Mouse (Mus musculus) hematopoietic stem cell, adult 5-6 weeks (primary cell): ENCODE results near the gene Noct. TPM values are rescaled to one million over a fixed set of nuclear protein-coding genes. Genes with fewer than 3 reads are reported as not detected.

Experiments used
- ATAC-seq, 2 experiments: fragments of 125-278 bp in 1 of 2; replicated peaks in 1 of 2; 2 replicates each; pipeline ENCODE4 v1.8.0; 2016 to 2017; ENCODE audit warnings: inconsistent platforms in 2 of 2, mild to moderate bottlenecking in 2 of 2, moderate number of reproducible peaks in 2 of 2, low read depth in 1 of 2, moderate TSS enrichment in 1 of 2; ENCODE audit not compliant: low FRiP score in 2 of 2, poor library complexity in 2 of 2, severe bottlenecking in 2 of 2, insufficient read depth in 1 of 2, low TSS enrichment in 1 of 2
- total RNA-seq: library from RNA; stranded (forward); fragments of 172-1452, 232-1000 nt; gene quantifications from 2 replicates; pipeline ENCODE4 v1.2.3, GENCODE M21; 2017

Gene Noct
- total RNA-seq, 1 experiment from 2014 or later = 3.9 TPM

DNA sequence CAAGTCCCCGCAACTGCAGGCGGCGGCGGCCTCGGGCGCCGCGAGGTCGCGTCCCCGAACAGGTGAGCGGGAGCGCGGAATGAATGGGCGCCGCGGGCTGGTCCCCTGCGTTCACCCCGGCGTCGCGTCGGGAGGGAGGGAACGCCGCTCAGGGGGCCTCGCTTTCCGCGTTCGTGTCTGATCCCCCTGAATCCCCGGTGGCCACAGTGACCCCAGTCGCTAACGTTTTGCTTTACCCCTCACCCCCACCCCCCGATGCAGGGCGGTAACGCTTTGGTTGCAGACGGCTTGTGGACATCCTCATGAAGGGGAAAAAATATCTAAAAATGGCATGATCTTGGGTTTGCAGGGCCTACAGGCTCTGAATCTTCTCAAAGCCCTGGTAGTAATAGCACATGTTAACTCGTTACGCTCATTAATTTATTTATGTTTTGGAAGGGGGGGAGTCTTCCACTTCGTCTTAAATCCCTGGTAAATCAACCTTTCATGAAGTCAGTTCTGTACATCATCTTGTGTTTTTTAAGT lies 1.0 kb downstream of the Noct start:
- ATAC-seq = no peak

DNA sequence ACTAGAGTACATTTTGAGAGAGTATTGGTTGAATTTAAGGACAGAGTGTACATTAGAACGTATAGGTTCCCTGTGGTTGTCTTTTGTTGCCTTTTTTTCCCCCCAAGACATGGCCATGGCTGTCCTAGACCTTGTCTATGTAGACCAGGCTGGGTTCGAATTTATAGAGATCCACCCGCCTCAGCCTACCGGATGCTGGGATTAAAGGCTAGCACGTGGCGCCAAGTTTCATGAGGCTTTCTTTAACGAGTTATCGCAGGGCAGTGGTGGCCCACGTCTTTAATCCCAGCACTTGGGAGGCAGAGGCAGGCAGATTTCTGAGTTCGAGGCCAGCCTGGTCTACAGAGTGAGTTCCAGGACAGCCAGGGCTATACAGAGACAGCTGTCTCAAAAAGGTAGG lies 1.7 kb downstream of the Noct start:
- no peak for ATAC-seq

DNA sequence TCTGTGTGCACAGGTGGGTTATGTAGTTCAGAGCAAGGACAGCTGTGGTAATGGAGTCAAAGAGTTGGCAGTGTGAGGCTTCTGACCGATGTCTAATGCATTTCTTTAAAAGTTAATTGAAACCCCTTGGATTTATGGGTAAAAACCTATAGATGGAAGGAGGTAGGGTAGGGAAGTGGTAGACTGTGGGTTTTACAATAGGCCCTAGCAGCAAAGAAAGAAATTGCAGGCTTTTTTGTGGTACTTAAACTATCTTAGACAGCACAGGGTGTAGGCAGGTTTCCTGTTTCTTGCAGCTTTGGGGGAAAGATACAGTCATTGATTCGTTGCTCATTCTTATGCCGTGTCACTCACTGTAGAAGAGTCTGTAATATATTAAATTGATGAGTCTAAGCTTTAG lies 2.4 kb downstream of the Noct start:
- ATAC-seq = peak in 1 of 2 experiments; percentile 13; a peak in 1 of 4 replicates

DNA sequence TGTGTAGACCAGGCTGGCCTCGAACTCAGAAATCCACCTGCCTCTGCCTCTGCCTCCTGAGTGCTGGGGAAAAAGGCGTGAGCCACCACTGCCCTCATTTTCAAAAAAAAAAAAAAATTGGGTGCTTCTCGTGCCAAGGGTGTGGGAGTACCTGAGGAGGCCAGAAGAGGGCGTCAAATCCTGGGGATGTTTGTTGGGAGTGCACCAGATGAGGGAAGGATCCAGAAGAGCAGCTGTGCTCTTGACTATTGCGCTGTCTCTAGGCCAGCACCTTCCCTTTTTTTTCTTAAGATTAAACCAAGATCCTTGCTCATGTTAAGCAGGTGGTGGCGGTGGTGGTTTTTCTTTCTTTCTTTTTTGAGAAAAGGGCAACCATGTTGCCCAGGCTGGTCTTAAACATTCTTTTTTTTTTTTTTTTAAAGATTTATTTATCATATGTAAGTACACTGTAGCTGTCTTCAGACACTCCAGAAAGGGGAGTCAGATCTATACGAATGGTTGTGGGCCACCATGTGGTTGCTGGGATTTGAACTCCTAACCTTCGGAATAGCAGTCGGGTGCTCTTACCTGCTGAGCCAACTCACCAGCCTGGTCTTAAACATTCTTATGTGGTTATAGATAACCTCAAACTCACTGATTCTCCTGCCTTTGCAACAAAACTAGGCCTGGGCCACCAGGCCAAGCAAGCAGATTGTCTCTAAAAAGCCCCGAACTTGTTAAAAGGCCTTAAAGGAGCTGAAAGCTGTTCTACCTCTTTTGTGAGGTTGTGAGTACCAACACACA lies 4.0 kb downstream of the Noct start:
- ATAC-seq = peak; percentile 10 to 12; a peak in 1 of 4 replicates

DNA sequence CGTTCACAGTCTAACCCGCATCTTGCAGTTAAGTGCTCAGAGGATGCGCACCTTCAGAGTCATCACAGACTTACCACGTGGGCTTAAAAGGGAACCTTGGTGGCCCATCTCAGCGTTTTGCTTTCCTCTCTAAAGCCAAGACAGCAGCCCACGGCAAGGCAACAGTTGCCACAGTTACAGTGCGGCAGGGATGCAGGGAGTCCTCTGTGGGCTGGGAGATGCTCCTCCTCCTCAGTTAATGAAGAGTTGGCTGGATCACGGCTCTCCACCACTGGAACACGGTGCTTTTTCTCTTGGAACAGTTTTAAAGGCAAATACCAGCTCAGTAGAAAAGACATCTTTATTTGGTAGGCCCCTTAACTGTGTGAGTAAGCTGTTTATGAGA lies 4.6 kb downstream of the Noct start:
- ATAC-seq = no peak

DNA sequence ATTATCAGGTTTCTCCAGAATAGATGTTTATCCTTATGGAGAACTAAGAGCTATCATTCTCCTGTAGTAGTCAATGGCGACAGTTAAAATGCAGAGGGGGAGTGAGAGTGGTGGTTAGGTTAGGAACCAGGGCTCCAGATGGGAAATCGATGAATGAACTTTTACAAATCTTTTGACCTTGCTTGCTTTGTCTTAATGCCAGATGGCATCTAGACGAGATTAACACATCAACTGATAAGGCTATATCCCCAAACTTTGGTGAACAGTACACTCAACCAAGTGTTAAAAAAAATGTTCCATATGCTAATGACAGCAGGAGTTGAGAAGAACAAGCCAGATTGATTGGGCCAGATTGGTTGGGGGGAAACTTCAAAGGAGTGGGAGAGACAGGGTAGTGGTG lies 5.0 kb downstream of the Noct start:
- ATAC-seq = no peak

DNA sequence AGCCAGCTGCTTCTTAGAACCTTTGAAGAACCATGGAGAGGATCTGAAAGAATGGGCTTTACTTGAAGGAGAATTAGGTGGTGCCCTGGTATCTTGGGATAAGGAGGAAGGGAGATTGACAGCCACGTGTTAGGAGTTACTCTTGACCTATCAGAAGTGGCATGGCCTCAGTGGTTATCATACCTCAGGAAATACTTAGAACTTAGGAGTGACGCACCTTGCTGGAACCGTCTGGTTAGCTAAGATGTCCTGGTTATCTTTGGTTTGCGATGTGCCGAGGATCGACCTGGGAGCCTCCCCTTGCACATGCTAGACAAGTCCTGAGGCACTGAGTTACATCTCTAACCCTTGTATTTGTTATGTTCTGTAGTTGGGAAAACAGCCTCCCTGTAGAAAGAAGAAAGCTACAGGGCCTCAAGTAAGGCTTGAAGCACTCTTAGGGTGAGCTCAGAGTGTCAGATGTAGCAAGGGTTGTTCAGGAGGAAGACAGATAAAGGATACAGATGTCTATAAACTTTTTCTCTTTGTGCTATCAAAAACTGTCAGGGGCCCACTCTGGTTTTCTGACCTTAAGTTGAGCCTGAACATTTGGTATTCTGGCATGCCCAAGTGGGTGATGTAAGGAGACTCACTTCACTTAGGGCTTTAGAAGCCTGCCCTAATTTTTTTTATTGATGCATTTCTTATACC lies 6.0 kb downstream of the Noct start:
- peak in 1 of 2 experiments; percentile 23; a peak in 1 of 4 replicates for ATAC-seq

DNA sequence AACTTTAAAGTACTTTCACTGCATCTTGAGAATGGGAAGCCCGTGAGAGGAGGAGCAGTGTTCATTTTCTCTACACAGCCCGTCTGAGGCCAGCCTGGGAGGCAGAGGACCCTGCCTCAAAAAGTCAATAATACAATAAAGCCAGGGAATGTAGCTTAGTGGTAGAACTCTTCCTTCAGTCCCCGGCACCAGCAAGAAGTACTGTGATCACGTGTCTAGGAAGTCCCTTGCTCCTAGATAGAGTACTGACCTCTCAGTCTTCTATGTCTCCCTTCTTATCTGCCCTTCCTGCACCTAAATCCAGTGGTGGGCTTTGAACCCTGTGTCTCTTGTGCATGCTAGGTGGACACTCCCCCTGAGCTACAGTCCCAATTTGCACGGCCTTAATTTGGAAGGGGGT lies 6.6 kb downstream of the Noct start:
- no peak for ATAC-seq

DNA sequence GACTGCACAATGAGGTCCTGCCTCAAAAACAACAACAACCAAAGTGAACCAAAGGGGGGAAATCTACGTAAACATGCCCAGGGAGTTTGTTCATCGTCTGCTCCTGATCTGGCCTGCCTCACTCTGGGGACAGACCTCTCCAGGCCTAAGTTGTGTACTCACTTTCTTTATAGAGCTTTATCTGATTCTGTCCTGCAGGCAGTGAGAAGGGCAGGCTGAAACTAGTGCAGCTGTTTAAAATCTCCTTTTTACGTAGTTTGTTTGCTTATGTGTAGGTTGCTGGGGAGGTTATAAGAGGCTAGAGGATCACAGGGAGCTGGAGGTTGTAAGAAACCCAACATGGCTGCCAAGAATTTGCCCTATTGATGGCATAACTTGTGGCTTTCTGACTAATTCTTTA lies 7.3 kb downstream of the Noct start:
- no peak for ATAC-seq

DNA sequence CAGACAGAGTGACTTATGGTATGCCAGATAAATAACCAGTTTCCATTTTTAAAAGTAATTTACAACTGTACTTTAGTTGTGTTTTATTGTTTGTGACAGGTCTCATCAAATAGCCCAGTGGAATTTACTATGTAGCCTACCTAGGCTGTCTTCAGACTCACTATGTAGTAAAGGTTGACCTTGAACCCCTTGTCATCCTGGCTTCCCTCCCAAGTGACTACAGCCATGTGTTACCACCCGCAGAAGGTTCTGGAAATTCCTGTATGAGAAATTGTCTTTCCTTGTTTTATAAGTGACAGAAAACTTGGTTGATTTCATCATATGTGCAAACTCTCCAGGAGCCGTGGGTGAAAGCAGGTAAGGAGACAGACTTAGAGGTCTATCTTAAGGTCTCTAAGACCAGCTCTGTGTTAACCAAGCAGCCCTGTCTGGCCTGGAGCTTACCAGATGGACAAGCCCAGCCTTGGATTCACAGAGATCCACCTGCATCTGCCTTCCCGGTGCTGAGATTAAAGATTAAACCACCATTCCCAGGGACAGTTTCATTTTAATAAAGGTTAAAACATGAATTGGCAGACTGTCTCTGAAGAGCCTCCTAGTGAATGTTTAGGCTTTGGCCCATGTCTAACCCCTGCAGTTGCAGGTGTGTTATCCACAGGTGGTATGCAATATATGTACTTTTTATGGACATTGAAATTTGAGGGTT lies 8.1 kb downstream of the Noct start:
- ATAC-seq = no peak

DNA sequence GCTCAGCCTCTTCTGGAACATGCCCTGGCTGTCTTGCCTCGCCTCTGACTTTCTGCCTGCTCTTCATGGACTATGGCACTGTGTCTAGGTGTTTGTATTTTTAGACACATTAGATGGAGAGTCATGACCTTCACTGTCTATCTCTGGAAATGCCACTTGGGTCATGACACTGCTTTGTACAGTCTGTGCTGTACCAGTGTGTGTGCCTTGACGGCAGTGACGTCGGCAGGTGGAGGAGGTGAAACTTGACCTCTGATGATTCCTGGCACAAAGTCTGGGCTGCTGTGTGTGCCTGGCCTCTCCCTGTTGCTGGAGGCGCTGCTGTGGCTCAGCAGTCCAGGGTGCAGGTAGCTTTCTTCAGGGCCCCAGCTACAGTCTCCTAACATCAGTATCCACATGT lies 9.2 kb downstream of the Noct start:
- no peak for ATAC-seq

DNA sequence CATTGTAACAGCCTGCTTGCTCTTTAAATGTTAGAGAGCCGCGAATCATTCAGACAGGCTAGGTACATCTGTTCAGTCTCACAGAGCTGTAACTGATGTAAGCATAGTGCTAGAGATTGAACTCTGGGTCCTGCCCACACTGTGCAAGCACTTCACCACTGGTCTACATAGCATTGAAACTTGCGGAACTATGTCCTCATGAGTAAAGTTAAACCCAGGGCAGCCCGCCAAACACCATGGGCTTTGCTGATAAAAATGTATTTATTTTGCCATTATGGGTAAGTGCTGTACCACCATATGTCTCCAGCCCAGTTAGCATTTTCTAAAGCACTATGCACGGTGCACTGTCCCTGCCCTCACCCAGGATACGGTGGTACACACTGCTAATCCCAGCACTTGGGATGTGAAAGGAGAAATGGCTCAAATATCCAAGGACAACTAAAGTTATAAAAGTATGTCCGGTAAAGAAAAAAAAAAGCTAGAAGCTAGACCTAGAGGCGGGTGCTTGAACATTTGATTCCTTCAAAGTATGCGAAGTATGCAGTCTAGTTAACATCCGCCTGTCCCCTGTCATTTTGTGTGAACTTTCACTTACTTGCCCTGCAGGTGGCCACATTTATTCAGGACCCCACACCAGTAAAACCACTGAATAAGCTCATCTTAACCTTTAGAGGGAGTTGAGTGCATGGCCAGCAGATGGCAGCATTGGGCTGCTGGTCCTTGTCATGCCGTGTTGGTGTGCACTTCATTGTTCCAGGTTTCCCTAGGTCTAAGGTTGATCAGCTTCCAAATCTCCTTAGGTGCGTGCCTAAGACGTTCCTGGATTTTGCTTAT lies 9.9 kb downstream of the Noct start:
- ATAC-seq = peak; percentile 68 to 79

DNA sequence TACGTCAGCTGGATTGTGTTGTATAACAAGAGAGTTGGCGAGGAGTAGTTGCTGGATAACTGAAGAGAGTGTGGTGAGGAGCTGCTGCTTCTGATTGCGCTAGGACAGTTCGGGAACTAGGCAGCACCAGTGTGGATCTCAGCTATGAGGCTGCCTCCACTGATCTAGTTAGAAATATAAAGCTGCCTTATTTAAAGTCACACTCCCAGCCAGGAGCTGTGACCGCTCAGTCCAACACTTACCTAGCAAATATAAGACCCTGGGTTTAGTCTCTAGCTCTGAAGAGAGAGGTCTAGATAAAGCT lies 10.5 kb downstream of the Noct start:
- no peak for ATAC-seq

DNA sequence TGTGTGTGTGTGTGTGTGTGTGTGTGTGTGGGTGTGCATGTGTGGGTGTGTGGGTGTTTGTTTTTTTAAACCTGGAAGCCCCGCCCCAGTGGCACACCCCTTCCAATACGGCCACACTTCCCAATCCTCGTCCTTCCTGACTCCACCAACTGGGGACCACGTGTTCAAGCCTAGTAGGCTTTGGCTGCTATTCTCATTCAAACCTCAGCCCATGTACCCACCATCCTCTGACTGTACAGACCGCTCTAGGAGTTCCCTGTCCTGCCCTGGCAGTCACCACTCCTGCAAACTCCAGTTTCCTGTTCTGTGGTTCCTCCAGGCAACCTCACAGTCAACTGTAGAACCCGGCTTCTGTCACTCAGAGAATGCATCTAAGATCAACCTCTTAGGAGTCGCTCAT lies 14.3 kb downstream of the Noct start:
- ATAC-seq = peak; percentile 81 to 84

DNA sequence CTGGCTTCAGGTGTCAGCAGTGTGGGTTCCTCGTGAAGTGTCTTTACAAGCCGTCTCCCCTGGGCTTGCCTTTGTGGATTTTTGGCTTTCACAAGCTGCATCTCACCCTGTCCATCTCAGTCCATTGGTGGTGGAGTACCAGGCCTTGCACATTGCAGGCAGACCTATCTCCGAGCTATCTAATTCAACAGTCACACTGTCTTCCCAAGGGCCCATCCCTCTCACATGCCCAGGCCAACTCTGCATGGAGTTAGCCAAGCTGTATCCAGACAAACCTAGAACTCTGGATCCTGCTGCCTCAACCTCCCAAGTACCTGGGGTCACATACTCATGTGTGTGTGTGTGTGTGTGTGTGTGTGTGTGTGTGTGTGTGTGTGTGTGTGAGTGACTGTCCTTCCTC lies 15.3 kb downstream of the Noct start:
- ATAC-seq = no peak

DNA sequence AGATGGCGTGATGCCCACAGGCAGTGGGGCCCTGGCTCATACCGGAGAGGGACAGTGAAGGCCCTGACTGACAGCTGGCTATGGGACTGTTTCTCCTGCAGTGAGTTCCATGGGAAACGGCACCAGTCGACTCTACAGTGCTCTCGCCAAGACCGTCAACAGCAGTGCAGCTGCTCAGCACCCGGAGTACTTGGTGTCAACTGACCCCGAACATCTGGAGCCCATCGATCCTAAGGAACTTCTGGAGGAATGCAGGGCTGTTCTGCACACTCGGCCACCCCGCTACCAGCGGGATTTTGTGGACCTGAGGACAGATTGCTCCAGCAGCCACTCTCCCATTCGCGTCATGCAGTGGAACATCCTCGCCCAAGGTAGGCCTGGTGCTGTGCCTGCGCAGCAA lies 23.5 kb downstream of the Noct start:
- no peak for ATAC-seq

DNA sequence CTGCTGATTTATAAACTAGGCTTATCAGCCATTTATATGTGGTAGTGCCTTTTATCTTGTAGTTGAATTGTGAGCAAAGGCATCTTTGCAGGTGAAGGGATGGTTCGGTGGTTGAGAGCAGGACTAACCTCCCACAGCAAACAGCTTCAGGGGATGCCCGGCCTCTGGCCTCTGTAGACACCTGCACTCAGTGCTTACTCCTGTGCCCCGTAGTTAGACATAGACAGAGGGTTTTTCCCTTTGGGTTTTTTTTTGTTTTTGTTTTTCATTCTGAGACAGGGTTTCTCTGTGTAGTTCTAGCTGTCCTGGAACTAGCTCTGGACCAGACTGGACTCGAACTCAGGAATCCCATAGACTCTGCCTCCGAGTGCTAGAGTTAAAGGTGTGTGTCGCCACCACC lies 24.4 kb downstream of the Noct start:
- ATAC-seq = no peak
